Mouse (Mus musculus): ENCODE data around the gene Atp6v1c2.

DNA sequence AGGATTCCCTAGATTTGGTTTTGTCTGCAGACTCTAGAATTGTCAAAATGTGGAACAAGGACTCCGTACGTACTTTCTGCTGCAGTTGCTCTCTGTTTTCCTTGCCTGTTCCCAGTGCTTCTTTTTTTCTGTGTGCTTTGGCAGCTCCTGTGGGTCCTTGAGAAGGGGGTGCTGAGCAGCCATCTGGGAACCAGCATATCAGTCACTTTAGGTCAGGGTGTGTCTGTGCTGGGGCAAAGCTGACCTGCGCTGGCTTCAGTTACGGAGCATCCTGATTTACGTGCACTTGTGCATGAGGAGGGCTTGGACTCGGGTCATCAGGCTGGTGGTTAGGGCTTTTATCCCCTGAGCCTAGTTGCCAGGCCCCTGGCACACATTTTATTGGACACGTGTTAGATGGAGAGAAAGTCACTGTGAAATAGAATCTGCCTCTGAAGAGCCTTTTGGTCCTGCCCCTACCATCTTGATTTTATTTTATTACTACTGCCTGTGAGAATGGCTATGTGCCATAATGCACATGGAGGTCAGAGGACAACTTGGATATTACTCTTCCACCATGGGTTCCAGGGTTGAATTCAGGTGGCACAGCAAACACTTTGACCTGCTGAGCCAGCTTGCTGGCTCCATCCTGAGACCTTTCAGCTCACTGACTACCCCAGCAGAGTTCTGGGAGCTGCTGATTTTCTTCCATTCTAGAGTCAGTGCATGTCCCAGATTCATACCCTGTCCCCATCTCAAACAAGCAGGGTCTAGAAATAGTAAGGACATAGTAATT lies 40.6 kb upstream of the Atp6v1c2 start:
- no peak for TF ChIP-seq POLR2A (IDR thresholded peaks at IDR 0.05; ENCODE audit: low read depth, low read length)
- no peak for TF ChIP-seq CTCF (IDR thresholded peaks at IDR 0.05; ENCODE audit: extremely low read depth, insufficient read length, insufficient replicate concordance, low read depth, low read length)

All from small intestine, adult 2 months (tissue).